Mouse (Mus musculus) E14TG2a.4 (cell line): ENCODE measurements around the gene Tpi1.

Experiments
- CTCF ChIP-seq: conservative IDR thresholded peaks from 2 replicates; pipeline ENCODE4 v1.5.1; 2014; ENCODE audit warnings: low read length
- NANOG ChIP-seq: IDR thresholded peaks from 2 replicates; pipeline ENCODE4 v1.6.1; 2014; ENCODE audit warnings: borderline replicate concordance, low read length, mixed read lengths

DNA sequence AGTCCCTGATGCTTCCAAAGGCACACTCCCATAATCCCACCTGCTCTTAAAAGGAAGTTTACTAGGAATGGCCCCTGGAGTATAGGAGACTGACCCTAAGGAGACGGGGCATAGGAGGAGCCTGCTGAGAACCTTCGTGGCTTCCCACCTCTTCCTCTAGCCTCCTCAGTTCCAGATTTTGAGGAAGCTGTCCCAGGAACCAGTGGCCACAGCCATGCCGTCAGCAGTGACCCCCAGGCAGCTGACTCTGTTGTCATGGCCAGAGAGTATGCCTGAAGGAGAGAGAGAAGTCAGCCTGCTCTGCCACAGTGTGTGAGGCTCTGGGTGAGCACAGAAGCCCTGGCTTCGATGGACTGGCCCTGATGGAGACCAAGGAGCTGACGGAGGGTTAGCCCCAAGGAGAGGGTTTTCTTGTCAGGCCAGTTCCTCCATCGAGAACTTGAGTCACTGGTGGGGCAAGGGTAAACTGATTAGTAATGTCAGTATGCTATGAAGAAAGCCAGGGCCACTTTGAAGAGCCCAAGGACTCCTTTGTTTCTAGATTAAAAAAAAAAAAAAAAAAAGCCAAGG, 20.5 kb upstream of the Tpi1 start:
- TF ChIP-seq CTCF (no peak), NANOG (no peak)
